Mouse (Mus musculus) C2C12 (cell line): ENCODE measurements around the gene Mamdc2.

ENCODE experiments used
- CEBPB ChIP-seq: IDR thresholded peaks from one replicate; pipeline ENCODE4 v1.6.1; 2011; ENCODE audit warnings: low read depth, mild to moderate bottlenecking, control low read depth, moderate library complexity
- CTCF ChIP-seq: IDR thresholded peaks from one replicate; pipeline ENCODE4 v1.5.1; 2011; ENCODE audit not compliant: control insufficient read depth, insufficient read depth, insufficient read length
- FOSL1 ChIP-seq: IDR thresholded peaks from one replicate; pipeline ENCODE4 v1.8.0; 2011; ENCODE audit warnings: mild to moderate bottlenecking, low read length; ENCODE audit not compliant: poor library complexity, insufficient read depth, severe bottlenecking
- MAX ChIP-seq: IDR thresholded peaks from one replicate; pipeline ENCODE4 v1.6.1; 2011; ENCODE audit warnings: mild to moderate bottlenecking, control low read depth
- MYOD1 ChIP-seq: IDR thresholded peaks from one replicate; pipeline ENCODE4 v1.6.1; 2011; ENCODE audit warnings: low read depth; ENCODE audit not compliant: control insufficient read depth, insufficient read length
- MYOG ChIP-seq: IDR thresholded peaks from one replicate; pipeline ENCODE4 v1.6.1; 2011; ENCODE audit not compliant: control insufficient read depth, insufficient read length; ENCODE audit errors: extremely low read depth
- USF1 ChIP-seq: IDR thresholded peaks from one replicate; pipeline ENCODE4 v1.6.1; 2011; ENCODE audit warnings: low read depth, mild to moderate bottlenecking, control low read depth, moderate library complexity

DNA sequence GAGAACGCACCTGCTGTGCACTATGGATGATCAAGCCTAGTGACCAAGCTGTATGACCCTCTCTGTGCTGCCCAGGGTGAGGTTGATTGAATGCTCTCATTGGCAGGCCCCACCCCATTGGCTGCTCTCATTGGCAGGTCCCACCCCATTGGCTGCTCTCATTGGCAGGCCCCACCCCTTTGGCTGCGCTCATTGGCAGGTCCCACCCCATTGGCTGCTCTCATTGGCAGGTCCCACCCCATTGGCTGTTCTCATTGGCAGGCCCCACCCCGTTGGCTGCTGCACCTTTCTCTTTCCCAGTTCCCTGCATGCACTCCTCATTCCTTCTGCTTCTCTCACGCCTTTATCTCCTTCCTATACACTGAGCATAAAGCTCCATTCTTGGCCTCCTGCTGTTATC, 12.5 kb downstream of the Mamdc2 start:
- TF ChIP-seq CTCF: no peak
- TF ChIP-seq MYOG: no peak
- no peak for TF ChIP-seq CEBPB
- no peak for TF ChIP-seq USF1
- TF ChIP-seq FOSL1: no peak
- TF ChIP-seq MYOD1: no peak
- no peak for TF ChIP-seq MAX
